Comparison of ENCODE assay signal across 18 mouse cellular contexts in the genomic region with DNA sequence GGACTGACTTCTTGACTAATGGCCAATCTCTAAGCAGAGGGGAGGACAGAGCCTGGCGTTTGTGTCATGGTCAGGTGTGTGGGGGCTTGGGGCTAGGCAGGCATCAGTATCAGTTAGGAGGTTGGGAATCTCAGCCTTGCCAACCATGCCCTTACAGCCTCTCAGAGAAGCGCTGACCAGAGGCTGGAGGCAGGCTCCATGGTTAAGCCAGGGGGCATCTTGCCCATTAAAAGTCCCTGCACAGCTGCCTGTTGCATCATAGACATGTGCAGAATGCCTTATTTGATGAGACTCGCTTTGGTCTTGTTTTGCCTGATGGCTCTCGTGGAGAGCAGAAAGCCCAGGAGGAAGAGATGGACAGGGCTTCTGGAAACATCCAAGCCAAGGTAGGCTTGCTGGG. TPM values are rescaled to one million over a fixed set of nuclear protein-coding genes. Genes with fewer than 3 reads are reported as not detected.
DNase-seq lines count a peak whose midpoint lies in the region; ATAC-seq lines count a peak whose summit lies in the region.
"Had no signal": no experiment of that assay in that cellular context is flagged by ENCODE, and none has a peak within 500 bp of the region (broad histone marks: within the 10 kb centered on the region; RNA-seq: fewer than 3 reads in every experiment).

A gene (plus strand): TSS at position 19 of the 400 bp plus-strand sequence.

- H3K4me1 ChIP-seq in hindbrain, embryonic 11.5 days (replicated peaks; ENCODE audit: control insufficient read depth, insufficient read depth, low read length), result no peaks in the 10 kb centered on the region
- no peaks in the 10 kb centered on the region for H3K4me1 ChIP-seq in hindbrain, embryonic 16.5 days (ENCODE audit: control insufficient read depth, insufficient read depth, low read depth, low read length)
- H3K4me1 ChIP-seq: forebrain, embryonic 13.5 days; hindbrain, embryonic 13.5 days had no signal

- no peak within 1 kb of the TSS for H3K4me3 ChIP-seq in hindbrain, embryonic 11.5 days (ENCODE audit: low read depth, low read length)
- no peak within 1 kb of the TSS for H3K4me3 ChIP-seq in hindbrain, embryonic 16.5 days (ENCODE audit: low read length)
- H3K4me3 ChIP-seq: embryonic facial prominence, embryonic 13.5 days; forebrain, embryonic 13.5 days; heart, embryonic 13.5 days; hindbrain, embryonic 13.5 days had no signal

- ATAC-seq in hindbrain, embryonic 11.5 days (ENCODE audit: low FRiP score), result no peak
- ATAC-seq in hindbrain, embryonic 16.5 days, result no peak
- ATAC-seq: forebrain, embryonic 13.5 days; intestine, embryonic 16.5 days had no signal

- no peaks in the 10 kb centered on the region for H3K9me3 ChIP-seq in hindbrain, embryonic 11.5 days (ENCODE audit: control insufficient read depth, low read length)
- H3K9me3 ChIP-seq in hindbrain, embryonic 16.5 days (ENCODE audit: control insufficient read depth, low read length), result no peaks in the 10 kb centered on the region
- H3K9me3 ChIP-seq: embryonic facial prominence, embryonic 13.5 days; forebrain, embryonic 13.5 days; G1E; heart, embryonic 13.5 days; hindbrain, embryonic 13.5 days had no signal

- H3K36me3 ChIP-seq in hindbrain, embryonic 11.5 days (ENCODE audit: control insufficient read depth, insufficient read depth, low read length), result no peaks in the 10 kb centered on the region
- no peaks in the 10 kb centered on the region for H3K36me3 ChIP-seq in hindbrain, embryonic 16.5 days (ENCODE audit: control insufficient read depth, insufficient read depth, low read length)
- H3K36me3 ChIP-seq: embryonic facial prominence, embryonic 13.5 days; G1E; heart, embryonic 13.5 days; hindbrain, embryonic 13.5 days had no signal

- H3K9ac ChIP-seq in hindbrain, embryonic 11.5 days (ENCODE audit: low read depth, low read length), result no peak within 1 kb of the TSS
- no peak within 1 kb of the TSS for H3K9ac ChIP-seq in hindbrain, embryonic 16.5 days (ENCODE audit: low read depth, low read length)
- H3K9ac ChIP-seq: embryonic facial prominence, embryonic 13.5 days; forebrain, embryonic 13.5 days; heart, embryonic 13.5 days; hindbrain, embryonic 13.5 days had no signal

- no peak within 1 kb of the TSS for H3K27ac ChIP-seq in hindbrain, embryonic 11.5 days (ENCODE audit: low read depth, low read length)
- H3K27ac ChIP-seq in hindbrain, embryonic 16.5 days (ENCODE audit: low read depth, low read length), result no peak within 1 kb of the TSS
- H3K27ac ChIP-seq: embryonic facial prominence, embryonic 13.5 days; forebrain, embryonic 13.5 days; heart, embryonic 13.5 days; hindbrain, embryonic 13.5 days had no signal

- 90% methylated on average over 4 of the region's 4 CpGs for WGBS in hindbrain, embryonic 11.5 days
- WGBS in hindbrain, embryonic 16.5 days, result 87% methylated on average over 4 of the region's 4 CpGs

- DNase-seq in lung, postnatal 36 days, result peak; percentile 8
- DNase-seq in lung, postnatal 10 days, result no peak
- peak; percentile 44 for DNase-seq in gastrocnemius, adult 18-20 months (ENCODE audit: low spot score)
- DNase-seq in gastrocnemius, postnatal 25 days, result peak; percentile 74
- DNase-seq in hindbrain, embryonic 11.5 days (ENCODE audit: low spot score), result no peak
- no peak for DNase-seq in kidney, postnatal 10 days
- DNase-seq: adrenal gland, postnatal 14 days; cerebellum, adult 18-20 months; cerebellum, adult 9-11 months; cerebellum, postnatal 36 days had no signal

- no peak within 1 kb of the TSS for H3K4me2 ChIP-seq in hindbrain, embryonic 11.5 days (replicated peaks; ENCODE audit: low read depth, low read length)
- H3K4me2 ChIP-seq in hindbrain, embryonic 16.5 days (ENCODE audit: low read length), result no peak within 1 kb of the TSS
- H3K4me2 ChIP-seq: embryonic facial prominence, embryonic 13.5 days; forebrain, embryonic 13.5 days; heart, embryonic 13.5 days; hindbrain, embryonic 13.5 days had no signal

- H3K27me3 ChIP-seq in hindbrain, embryonic 11.5 days (ENCODE audit: control insufficient read depth, insufficient read depth, low read length), result no peaks in the 10 kb centered on the region
- H3K27me3 ChIP-seq in hindbrain, embryonic 16.5 days (replicated peaks; ENCODE audit: control insufficient read depth, insufficient read depth, low read length), result no peaks in the 10 kb centered on the region
- H3K27me3 ChIP-seq: embryonic facial prominence, embryonic 13.5 days; forebrain, embryonic 13.5 days; hindbrain, embryonic 13.5 days had no signal

RNA-seq across cellular contexts. Expression of the gene that starts here (rescaled TPM):
- 1 to 10 TPM; 1.8 to 1.9 TPM for total RNA-seq in gastrocnemius, adult 18-20 months (2021)
- 1 to 10 TPM; 6.2 to 9.6 TPM for total RNA-seq in gastrocnemius, postnatal 25 days (2021)
- 0.39 TPM in 1 of 2 replicates, not detected in the other for polyA plus RNA-seq in hindbrain, embryonic 11.5 days (2014; fragmentation: Nextera tagmentation; extraction: Ambion mirVana)
- 0.15 and 0.29 TPM in 2 replicates for polyA plus RNA-seq in hindbrain, embryonic 16.5 days (2015; fragmentation: Nextera tagmentation; extraction: Ambion mirVana)
- polyA plus RNA-seq: G1E; heart, postnatal 0 days had no signal

Comparison
In these comparisons a context has a peak if more than half of its experiments do, and no peak if none do; other contexts are left out.
1. DNase-seq: peak in lung, postnatal 36 days (single experiment), gastrocnemius, adult 18-20 months (single experiment) and gastrocnemius, postnatal 25 days (single experiment); none in lung, postnatal 10 days (single experiment), hindbrain, embryonic 11.5 days (single experiment) and kidney, postnatal 10 days (single experiment).